ENCODE assay signal across 8 mouse cellular contexts in the genomic region with DNA sequence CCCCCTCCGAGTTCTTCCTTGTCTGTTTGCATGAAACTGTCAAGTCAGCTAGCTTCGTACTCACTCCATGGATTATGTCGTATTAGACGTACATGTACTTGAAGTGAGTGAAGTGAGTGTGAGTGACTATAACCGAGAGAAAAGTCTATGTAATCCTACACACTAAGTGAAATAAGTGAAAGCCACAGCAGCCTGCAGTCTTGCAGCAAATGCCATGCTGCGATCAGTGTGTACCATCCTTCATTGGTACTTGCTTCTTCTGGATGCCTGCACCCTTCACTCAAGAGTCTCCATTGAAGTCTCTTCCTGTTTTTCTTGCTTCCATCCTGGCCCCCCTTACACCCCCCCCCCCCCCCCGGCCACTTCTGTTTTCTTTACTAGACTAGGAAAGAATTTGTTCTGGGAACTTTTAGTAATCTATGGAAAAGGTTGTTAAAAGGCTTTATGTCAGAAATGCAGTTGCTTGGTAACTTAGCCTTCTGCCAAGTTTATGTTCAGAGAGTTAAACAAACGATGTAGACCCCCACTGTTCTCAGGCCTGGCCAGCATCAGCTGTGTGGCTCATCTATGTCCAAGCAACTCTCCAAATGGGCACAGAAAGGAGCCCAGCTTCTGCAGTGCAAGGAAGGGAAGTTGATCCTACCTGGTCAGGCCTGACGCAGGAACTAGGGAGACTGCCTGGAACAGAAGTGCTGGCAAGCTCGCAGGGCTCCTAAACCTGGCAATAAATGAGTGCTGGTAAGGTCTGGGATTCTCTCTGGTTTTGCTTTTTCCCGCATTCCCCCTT.
A peak's percentile ranks its signal among the peaks of the same experiment; 100 is the strongest.
DNase-seq lines count a peak whose midpoint lies in the region; ATAC-seq and TF ChIP-seq lines count a peak whose summit lies in the region.
"Had no signal": no experiment of that assay in that cellular context is flagged by ENCODE, and none has a peak within 500 bp of the region (broad histone marks: within the 10 kb centered on the region; RNA-seq: fewer than 3 reads in every experiment).

No protein-coding gene starts in this region.

- no peaks in the 10 kb centered on the region for H3K36me3 ChIP-seq in hindbrain, embryonic 10.5 days
- H3K36me3 ChIP-seq in hindbrain, embryonic 11.5 days (ENCODE audit: control insufficient read depth, insufficient read depth, low read length), result no peaks in the 10 kb centered on the region
- no peaks in the 10 kb centered on the region for H3K36me3 ChIP-seq in embryonic facial prominence, embryonic 14.5 days (ENCODE audit: control insufficient read depth, insufficient read depth, low read length)
- H3K36me3 ChIP-seq in hindbrain, embryonic 14.5 days (replicated peaks; ENCODE audit: control insufficient read depth, insufficient read depth), result no peaks in the 10 kb centered on the region
- H3K36me3 ChIP-seq in midbrain, postnatal 0 days (ENCODE audit: insufficient read depth, low read length), result no peaks in the 10 kb centered on the region
- H3K36me3 ChIP-seq: kidney, embryonic 15.5 days had no signal

- ATAC-seq in hindbrain, embryonic 11.5 days (ENCODE audit: low FRiP score), result no peak
- 0 out of 2 replicates have a peak, but pooled peaks have one; percentile 44 for ATAC-seq in embryonic facial prominence, embryonic 14.5 days (ENCODE audit: low read depth)
- peak; percentile 61; the same call in 1 of the 2 replicates for ATAC-seq in hindbrain, embryonic 14.5 days (ENCODE audit: low FRiP score)
- no peak for ATAC-seq in midbrain, postnatal 0 days (ENCODE audit: low FRiP score)

- H3K9me3 ChIP-seq in hindbrain, embryonic 10.5 days, result no peaks in the 10 kb centered on the region
- H3K9me3 ChIP-seq in hindbrain, embryonic 11.5 days (ENCODE audit: control insufficient read depth, low read length), result no peaks in the 10 kb centered on the region
- H3K9me3 ChIP-seq in embryonic facial prominence, embryonic 14.5 days (ENCODE audit: control insufficient read depth, low read length), result no peaks in the 10 kb centered on the region
- H3K9me3 ChIP-seq in hindbrain, embryonic 14.5 days (ENCODE audit: control insufficient read depth, low read length), result no peaks in the 10 kb centered on the region
- no peaks in the 10 kb centered on the region for H3K9me3 ChIP-seq in midbrain, postnatal 0 days (ENCODE audit: low read length)
- H3K9me3 ChIP-seq: kidney, embryonic 15.5 days had no signal

- intact Hi-C loops in gastrocnemius, postnatal 14 days (cut with DNase I; ENCODE audit: low total_unique reads), result no loop called here

- H3K4me2 ChIP-seq in hindbrain, embryonic 11.5 days (replicated peaks; ENCODE audit: low read depth, low read length), result no peak overlapping the region
- no peak overlapping the region for H3K4me2 ChIP-seq in embryonic facial prominence, embryonic 14.5 days (ENCODE audit: low read depth, low read length)
- H3K4me2 ChIP-seq in hindbrain, embryonic 14.5 days (replicated peaks), result peak overlapping the region; percentile 31
- H3K4me2 ChIP-seq in midbrain, postnatal 0 days (ENCODE audit: low read depth, low read length, poor library complexity, severe bottlenecking), result no peak overlapping the region
- H3K4me2 ChIP-seq: kidney, embryonic 15.5 days had no signal

- H3K27ac ChIP-seq in hindbrain, embryonic 10.5 days, result peak overlapping the region; percentile 77
- no peak overlapping the region for H3K27ac ChIP-seq in hindbrain, embryonic 11.5 days (ENCODE audit: low read depth, low read length)
- peak overlapping the region; percentile 67 for H3K27ac ChIP-seq in embryonic facial prominence, embryonic 14.5 days (replicated peaks; ENCODE audit: low read depth, low read length)
- H3K27ac ChIP-seq in hindbrain, embryonic 14.5 days, result peak overlapping the region; percentile 78
- peak overlapping the region; percentile 7; the same call in 1 of the 2 replicates for H3K27ac ChIP-seq in midbrain, postnatal 0 days (ENCODE audit: low read depth, low read length)
- H3K27ac ChIP-seq: kidney, embryonic 15.5 days had no signal

- no peaks in the 10 kb centered on the region for H3K27me3 ChIP-seq in hindbrain, embryonic 10.5 days (ENCODE audit: insufficient read depth, poor library complexity, severe bottlenecking)
- no peaks in the 10 kb centered on the region for H3K27me3 ChIP-seq in hindbrain, embryonic 11.5 days (ENCODE audit: control insufficient read depth, insufficient read depth, low read length)
- no peaks in the 10 kb centered on the region for H3K27me3 ChIP-seq in embryonic facial prominence, embryonic 14.5 days (replicated peaks; ENCODE audit: control insufficient read depth, insufficient read depth, low read length)
- H3K27me3 ChIP-seq in hindbrain, embryonic 14.5 days (ENCODE audit: control insufficient read depth, insufficient read depth, low read length), result no peaks in the 10 kb centered on the region
- H3K27me3 ChIP-seq in midbrain, postnatal 0 days (ENCODE audit: insufficient read depth, low read length), result no peaks in the 10 kb centered on the region
- H3K27me3 ChIP-seq: kidney, embryonic 15.5 days had no signal

- no peak overlapping the region for H3K9ac ChIP-seq in hindbrain, embryonic 11.5 days (ENCODE audit: low read depth, low read length)
- H3K9ac ChIP-seq in embryonic facial prominence, embryonic 14.5 days (ENCODE audit: low read depth, low read length), result no peak overlapping the region
- peak overlapping the region; percentile 10; the same call in 1 of the 2 replicates for H3K9ac ChIP-seq in hindbrain, embryonic 14.5 days
- H3K9ac ChIP-seq in midbrain, postnatal 0 days (replicated peaks; ENCODE audit: low read length, poor library complexity, severe bottlenecking), result no peak overlapping the region
- H3K9ac ChIP-seq: kidney, embryonic 15.5 days had no signal

- DNase-seq in hindbrain, embryonic 10.5 days (ENCODE audit: low spot score), result no peak
- no peak for DNase-seq in hindbrain, embryonic 11.5 days (ENCODE audit: low spot score)
- peak; percentile 68 for DNase-seq in embryonic facial prominence, embryonic 14.5 days (ENCODE audit: low spot score)
- DNase-seq in hindbrain, embryonic 14.5 days (ENCODE audit: low spot score), result peak; percentile 68
- peak; percentile 79 for DNase-seq in midbrain, postnatal 0 days (ENCODE audit: low spot score)
- no peak for DNase-seq in gastrocnemius, postnatal 14 days
- no peak for DNase-seq in urinary bladder, postnatal 10 days (ENCODE audit: low spot score)

- WGBS in hindbrain, embryonic 10.5 days, result 46% methylated on average over 11 of the region's 11 CpGs
- WGBS in hindbrain, embryonic 11.5 days, result 43% methylated on average over 11 of the region's 11 CpGs
- 36% methylated on average over 11 of the region's 11 CpGs for WGBS in embryonic facial prominence, embryonic 14.5 days
- 31% methylated on average over 10 of the region's 11 CpGs for WGBS in hindbrain, embryonic 14.5 days
- WGBS in midbrain, postnatal 0 days, result 26% methylated on average over 11 of the region's 11 CpGs

- TF ChIP-seq CTCF in midbrain, postnatal 0 days (IDR thresholded peaks at IDR 0.05), result no peak

- H3K4me3 ChIP-seq in hindbrain, embryonic 10.5 days, result no peak overlapping the region
- no peak overlapping the region for H3K4me3 ChIP-seq in hindbrain, embryonic 11.5 days (ENCODE audit: low read depth, low read length)
- no peak overlapping the region for H3K4me3 ChIP-seq in embryonic facial prominence, embryonic 14.5 days (ENCODE audit: low read depth, low read length)
- no peak overlapping the region for H3K4me3 ChIP-seq in hindbrain, embryonic 14.5 days (replicated peaks; ENCODE audit: low read length)
- no peak overlapping the region for H3K4me3 ChIP-seq in midbrain, postnatal 0 days (ENCODE audit: low read depth, low read length)
- H3K4me3 ChIP-seq: kidney, embryonic 15.5 days had no signal

- H3K4me1 ChIP-seq in hindbrain, embryonic 10.5 days (replicated peaks), result peaks cover 72% of the 10 kb centered on the region
- peaks cover 12% of the 10 kb centered on the region for H3K4me1 ChIP-seq in hindbrain, embryonic 11.5 days (replicated peaks; ENCODE audit: control insufficient read depth, insufficient read depth, low read length)
- peaks cover 19% of the 10 kb centered on the region for H3K4me1 ChIP-seq in embryonic facial prominence, embryonic 14.5 days (ENCODE audit: control insufficient read depth, insufficient read depth, low read length)
- H3K4me1 ChIP-seq in hindbrain, embryonic 14.5 days (replicated peaks; ENCODE audit: control insufficient read depth, insufficient read depth, low read length), result peaks cover 46% of the 10 kb centered on the region
- H3K4me1 ChIP-seq in midbrain, postnatal 0 days (ENCODE audit: insufficient read depth, low read length), result peaks cover 6% of the 10 kb centered on the region
- H3K4me1 ChIP-seq: kidney, embryonic 15.5 days had no signal

Comparison
In these comparisons a context has a peak if more than half of its experiments do, and no peak if none do; other contexts are left out.
1. DNase-seq: peak in embryonic facial prominence, embryonic 14.5 days (single experiment), hindbrain, embryonic 14.5 days (single experiment) and midbrain, postnatal 0 days (single experiment); none in hindbrain, embryonic 10.5 days (single experiment), hindbrain, embryonic 11.5 days (single experiment), gastrocnemius, postnatal 14 days (single experiment) and urinary bladder, postnatal 10 days (single experiment).
2. ATAC-seq: peak in embryonic facial prominence, embryonic 14.5 days (single experiment) and hindbrain, embryonic 14.5 days (single experiment); none in hindbrain, embryonic 11.5 days (single experiment) and midbrain, postnatal 0 days (single experiment).